Mouse (Mus musculus): ENCODE results near the gene Fads6. TPM values are rescaled to one million over a fixed set of nuclear protein-coding genes. Genes with fewer than 3 reads are reported as not detected.

Gene Fads6
- polyA plus RNA-seq, 1 experiment = 57.3 TPM

DNA sequence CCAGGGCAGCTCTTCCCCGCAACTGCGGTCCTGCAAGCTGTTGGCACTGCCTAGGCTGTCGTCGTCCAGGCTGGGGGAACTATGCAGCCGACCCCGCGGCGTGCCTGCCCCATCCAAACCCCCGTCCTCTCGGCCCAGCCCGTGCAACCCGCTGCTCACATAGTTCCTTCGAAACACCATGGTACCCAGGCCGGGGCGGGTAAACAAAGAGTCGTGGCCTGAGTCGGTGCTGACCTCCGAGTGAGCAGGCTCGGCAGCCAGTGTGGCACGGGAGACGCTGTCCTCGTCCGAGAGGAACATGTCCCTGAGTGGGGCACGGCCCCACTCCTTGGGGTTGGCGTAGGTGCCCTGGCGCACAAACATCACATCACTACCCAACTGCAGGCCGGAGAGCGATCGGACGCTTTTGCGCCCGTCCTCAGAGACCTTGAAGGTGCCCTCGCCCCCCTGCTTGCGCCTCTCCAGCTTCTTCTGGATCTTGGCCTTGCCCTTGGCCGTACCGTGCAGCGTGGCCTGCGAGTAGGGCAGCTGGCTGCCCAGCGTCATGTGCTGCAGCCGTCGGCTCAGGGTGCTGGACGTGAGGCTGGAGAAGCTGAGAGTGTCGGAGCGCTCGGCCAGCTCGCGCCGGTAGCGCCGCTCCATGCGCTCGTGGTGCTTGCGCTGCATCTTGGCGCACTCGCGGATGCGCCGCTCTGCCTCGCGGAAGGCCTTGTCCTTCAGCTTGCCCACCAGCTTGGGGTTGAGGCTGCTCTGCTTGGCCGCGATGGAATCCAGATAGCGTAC lies 21.0 kb upstream of the Fads6 start:
- Histone ChIP-seq H3K27ac (ENCODE audit: insufficient read depth, low read length) (no peak overlapping the region), H3K4me1 (ENCODE audit: control insufficient read depth, insufficient read depth, low read length) (peaks cover 10% of the 10 kb centered on the region), H3K27me3 (ENCODE audit: control insufficient read depth, insufficient read depth, low read length) (no peaks in the 10 kb centered on the region), H3K4me3 (replicated peaks; ENCODE audit: insufficient read depth, low read depth, low read length) (no peak overlapping the region)
- no peak for DNase-seq
- WGBS = 46% methylated on average over 63 of the region's 63 CpGs
- TF ChIP-seq CTCF (IDR thresholded peaks at IDR 0.05; ENCODE audit: borderline replicate concordance, insufficient read depth, low read depth, low read length) = no peak
- no peak for TF ChIP-seq POLR2A (IDR thresholded peaks at IDR 0.05; ENCODE audit: borderline replicate concordance, insufficient read depth, low read length)

DNA sequence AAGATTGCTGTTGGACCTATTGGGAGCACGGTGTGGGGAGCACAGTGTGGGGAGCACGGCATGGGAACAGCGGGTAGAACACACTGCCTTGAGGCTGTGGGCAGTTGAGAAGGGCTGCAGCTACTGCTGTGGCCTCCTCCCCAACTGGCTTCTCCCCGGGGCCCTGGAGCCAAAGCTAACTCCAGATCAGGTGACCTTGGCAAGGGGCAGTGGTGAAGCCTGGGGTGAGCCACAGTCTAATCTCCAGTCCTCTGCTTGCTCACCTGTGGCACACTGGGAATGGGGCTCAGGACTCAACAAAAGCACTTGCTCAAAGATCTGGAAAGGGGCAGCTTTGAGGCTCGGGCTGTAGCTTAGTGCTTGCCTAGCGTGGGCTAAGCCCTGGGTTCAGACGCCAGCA lies 19.7 kb upstream of the Fads6 start:
- Histone ChIP-seq H3K27me3 (ENCODE audit: control insufficient read depth, insufficient read depth, low read length) (no peaks in the 10 kb centered on the region), H3K4me1 (ENCODE audit: control insufficient read depth, insufficient read depth, low read length) (peaks cover 7% of the 10 kb centered on the region), H3K4me3 (replicated peaks; ENCODE audit: insufficient read depth, low read depth, low read length) (no peak overlapping the region), H3K27ac (ENCODE audit: insufficient read depth, low read length) (no peak overlapping the region)
- DNase-seq = no peak
- TF ChIP-seq CTCF (IDR thresholded peaks at IDR 0.05; ENCODE audit: borderline replicate concordance, insufficient read depth, low read depth, low read length) (no peak), POLR2A (IDR thresholded peaks at IDR 0.05; ENCODE audit: borderline replicate concordance, insufficient read depth, low read length) (no peak)
- 69% methylated on average over 7 of the region's 7 CpGs for WGBS

DNA sequence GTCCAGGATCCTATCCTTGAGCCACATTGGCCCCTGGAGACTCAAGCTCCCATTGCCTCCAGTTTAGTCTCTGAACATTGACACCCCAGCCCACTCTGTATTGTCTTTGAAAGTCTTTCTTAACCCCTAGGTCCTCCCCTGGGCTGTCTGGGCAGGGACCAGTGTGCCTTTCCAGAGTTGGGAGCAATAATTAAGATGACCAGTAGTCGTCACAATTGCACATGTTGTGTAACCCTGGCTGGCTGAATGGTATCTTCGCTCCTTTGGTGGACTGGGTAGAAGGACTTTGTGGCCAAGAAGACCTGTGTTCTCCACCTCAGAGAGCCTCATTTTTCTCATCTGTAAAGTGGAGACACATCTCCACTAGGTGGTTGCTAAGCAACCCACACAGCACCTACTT lies 16.8 kb upstream of the Fads6 start:
- 27% methylated on average over 2 of the region's 2 CpGs for WGBS
- no peak for DNase-seq
- TF ChIP-seq POLR2A (IDR thresholded peaks at IDR 0.05; ENCODE audit: borderline replicate concordance, insufficient read depth, low read length) (no peak), CTCF (IDR thresholded peaks at IDR 0.05; ENCODE audit: borderline replicate concordance, insufficient read depth, low read depth, low read length) (peak; percentile 49; the same call in 1 of the 2 replicates)
- H3K27ac ChIP-seq (ENCODE audit: insufficient read depth, low read length) = no peak overlapping the region
- H3K4me1 ChIP-seq (ENCODE audit: control insufficient read depth, insufficient read depth, low read length) = no peaks in the 10 kb centered on the region
- H3K4me3 ChIP-seq (replicated peaks; ENCODE audit: insufficient read depth, low read depth, low read length) = no peak overlapping the region
- no peaks in the 10 kb centered on the region for H3K27me3 ChIP-seq (ENCODE audit: control insufficient read depth, insufficient read depth, low read length)

DNA sequence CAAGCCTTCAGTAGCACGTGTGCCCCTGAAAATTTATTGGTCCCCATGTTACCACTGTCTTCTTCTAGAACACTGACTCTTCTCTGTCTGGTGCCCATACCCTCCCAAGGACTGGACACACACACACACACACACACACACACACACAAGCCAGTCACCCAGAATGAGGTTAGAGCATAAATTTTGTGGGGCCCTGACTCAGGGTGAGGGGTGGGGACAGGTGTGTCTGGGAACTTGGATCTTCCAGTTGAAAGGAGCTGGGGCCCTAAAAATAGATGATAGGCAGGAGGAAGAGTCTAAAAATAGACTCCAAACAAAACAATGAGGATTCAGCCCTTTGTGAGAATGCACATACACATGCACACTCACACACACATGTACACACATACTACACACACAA lies 11.3 kb upstream of the Fads6 start:
- 64% methylated on average over 1 of the region's 1 CpGs for WGBS
- Histone ChIP-seq H3K27me3 (ENCODE audit: control insufficient read depth, insufficient read depth, low read length) (no peaks in the 10 kb centered on the region), H3K4me3 (replicated peaks; ENCODE audit: insufficient read depth, low read depth, low read length) (no peak overlapping the region), H3K4me1 (ENCODE audit: control insufficient read depth, insufficient read depth, low read length) (no peaks in the 10 kb centered on the region; the same call in 1 of the 2 replicates), H3K27ac (ENCODE audit: insufficient read depth, low read length) (no peak overlapping the region)
- no peak for DNase-seq
- TF ChIP-seq CTCF (IDR thresholded peaks at IDR 0.05; ENCODE audit: borderline replicate concordance, insufficient read depth, low read depth, low read length) = no peak
- TF ChIP-seq POLR2A (IDR thresholded peaks at IDR 0.05; ENCODE audit: borderline replicate concordance, insufficient read depth, low read length) = no peak

DNA sequence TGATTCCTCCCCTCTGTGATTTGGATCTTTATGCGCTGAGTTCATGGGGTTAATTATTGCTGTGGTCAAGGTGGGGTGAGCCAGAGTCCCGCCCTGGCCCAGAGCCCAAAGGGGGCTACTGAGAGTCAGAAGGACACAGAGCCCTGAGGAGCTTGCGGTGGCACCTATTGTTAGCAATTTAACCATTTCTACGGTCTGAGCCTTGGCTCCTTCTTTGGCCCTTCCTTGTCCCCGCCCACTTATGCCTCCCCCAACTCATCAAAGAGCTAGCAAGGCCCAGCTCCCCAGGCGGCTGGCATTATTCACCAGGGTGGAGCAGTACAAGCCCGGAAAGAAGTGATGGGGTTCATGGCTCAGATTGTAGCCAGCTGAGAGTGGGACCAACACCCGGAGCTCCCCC lies 9.4 kb upstream of the Fads6 start, which contains the start of gene Otop2:
Otop2 (plus strand) TSS at position 301 of the 400 bp plus-strand sequence.
- TF ChIP-seq CTCF (IDR thresholded peaks at IDR 0.05; ENCODE audit: borderline replicate concordance, insufficient read depth, low read depth, low read length) (no peak), POLR2A (IDR thresholded peaks at IDR 0.05; ENCODE audit: borderline replicate concordance, insufficient read depth, low read length) (no peak)
- H3K27ac ChIP-seq (ENCODE audit: insufficient read depth, low read length) = no peak within 1 kb of the TSS
- H3K4me1 ChIP-seq (ENCODE audit: control insufficient read depth, insufficient read depth, low read length) = no peaks in the 10 kb centered on the region; the same call in 1 of the 2 replicates
- H3K27me3 ChIP-seq (ENCODE audit: control insufficient read depth, insufficient read depth, low read length) = no peaks in the 10 kb centered on the region
- no peak within 1 kb of the TSS for H3K4me3 ChIP-seq (replicated peaks; ENCODE audit: insufficient read depth, low read depth, low read length)
- no peak for DNase-seq
- WGBS = 37% methylated on average over 8 of the region's 8 CpGs

DNA sequence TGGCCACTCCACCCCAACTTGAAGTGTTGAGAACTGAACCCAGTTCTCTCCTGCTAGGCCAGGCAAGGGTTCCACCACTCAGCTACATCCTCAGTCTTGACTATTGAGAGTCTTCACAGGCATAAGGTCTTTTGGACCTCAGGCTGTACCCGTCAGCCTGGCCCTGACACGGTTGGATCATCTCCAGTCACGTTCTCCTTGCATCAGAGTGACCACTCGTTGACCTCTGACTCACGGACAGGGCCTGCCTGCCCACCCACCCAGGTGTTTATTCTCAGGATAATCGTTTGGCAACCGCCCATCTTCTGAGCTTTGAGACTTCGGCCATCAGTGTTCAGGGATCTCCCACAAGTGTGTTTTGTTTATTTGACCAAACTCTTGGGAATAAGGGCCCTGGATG lies 5.7 kb upstream of the Fads6 start:
- H3K27ac ChIP-seq (ENCODE audit: insufficient read depth, low read length) = no peak overlapping the region
- H3K4me1 ChIP-seq (ENCODE audit: control insufficient read depth, insufficient read depth, low read length) = no peaks in the 10 kb centered on the region; the same call in 1 of the 2 replicates
- DNase-seq = no peak
- H3K27me3 ChIP-seq (ENCODE audit: control insufficient read depth, insufficient read depth, low read length) = no peaks in the 10 kb centered on the region
- TF ChIP-seq POLR2A (IDR thresholded peaks at IDR 0.05; ENCODE audit: borderline replicate concordance, insufficient read depth, low read length) (no peak), CTCF (IDR thresholded peaks at IDR 0.05; ENCODE audit: borderline replicate concordance, insufficient read depth, low read depth, low read length) (no peak)
- WGBS = 74% methylated on average over 8 of the region's 8 CpGs
- no peak overlapping the region for H3K4me3 ChIP-seq (replicated peaks; ENCODE audit: insufficient read depth, low read depth, low read length)

DNA sequence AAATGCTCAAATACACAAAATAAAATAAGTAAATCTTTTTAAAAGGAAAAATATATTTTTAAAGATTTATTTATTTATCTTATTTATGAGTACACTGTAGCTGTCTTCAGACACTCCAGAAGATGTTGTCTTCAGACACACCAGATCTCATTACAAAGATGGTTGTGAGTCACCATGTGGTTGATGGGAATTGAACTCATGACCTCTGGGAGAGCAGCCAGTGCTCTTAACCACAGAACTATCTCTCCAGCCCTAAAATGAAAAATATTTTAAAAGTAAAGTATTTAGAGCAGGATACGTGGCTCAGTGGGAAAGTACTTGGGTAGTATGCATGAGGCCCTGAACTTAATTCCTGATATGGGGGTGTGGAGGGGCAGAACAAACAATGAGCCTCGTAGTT lies 3.9 kb upstream of the Fads6 start:
- H3K27ac ChIP-seq (ENCODE audit: insufficient read depth, low read length) = no peak overlapping the region
- 91% methylated on average over 2 of the region's 2 CpGs for WGBS
- H3K27me3 ChIP-seq (ENCODE audit: control insufficient read depth, insufficient read depth, low read length) = no peaks in the 10 kb centered on the region
- TF ChIP-seq CTCF (IDR thresholded peaks at IDR 0.05; ENCODE audit: borderline replicate concordance, insufficient read depth, low read depth, low read length) (no peak), POLR2A (IDR thresholded peaks at IDR 0.05; ENCODE audit: borderline replicate concordance, insufficient read depth, low read length) (no peak)
- no peak overlapping the region for H3K4me3 ChIP-seq (replicated peaks; ENCODE audit: insufficient read depth, low read depth, low read length)
- peaks cover 3% of the 10 kb centered on the region; the same call in 1 of the 2 replicates for H3K4me1 ChIP-seq (ENCODE audit: control insufficient read depth, insufficient read depth, low read length)
- DNase-seq = no peak

DNA sequence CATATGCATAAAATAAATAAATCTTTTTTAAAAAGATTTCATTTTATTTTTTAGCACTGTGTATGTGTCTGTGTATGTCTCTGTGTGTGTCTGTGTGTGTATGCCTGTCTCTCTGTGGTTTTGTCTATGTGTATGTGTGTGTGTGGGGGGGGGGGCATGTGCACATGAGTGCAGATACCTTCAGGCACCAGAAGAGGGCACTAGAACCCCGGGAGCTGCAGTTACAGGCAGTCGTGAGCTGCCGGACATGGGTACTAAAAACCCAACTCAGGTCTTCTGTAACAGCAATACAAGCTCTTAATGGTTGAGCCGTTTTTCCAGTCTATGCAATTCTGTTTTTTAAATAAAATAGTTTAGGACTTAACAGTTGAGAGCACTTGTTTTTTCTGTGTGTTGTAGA lies 3.3 kb upstream of the Fads6 start:
- H3K4me1 ChIP-seq (ENCODE audit: control insufficient read depth, insufficient read depth, low read length) = peaks cover 9% of the 10 kb centered on the region
- H3K27me3 ChIP-seq (ENCODE audit: control insufficient read depth, insufficient read depth, low read length) = no peaks in the 10 kb centered on the region
- 79% methylated on average over 4 of the region's 4 CpGs for whole genome bisulfite sequencing
- no peak for TF ChIP-seq POLR2A (IDR thresholded peaks at IDR 0.05; ENCODE audit: borderline replicate concordance, insufficient read depth, low read length)
- no peak for TF ChIP-seq CTCF (IDR thresholded peaks at IDR 0.05; ENCODE audit: borderline replicate concordance, insufficient read depth, low read depth, low read length)
- H3K4me3 ChIP-seq (replicated peaks; ENCODE audit: insufficient read depth, low read depth, low read length) = no peak overlapping the region
- DNase-seq = no peak
- no peak overlapping the region for H3K27ac ChIP-seq (ENCODE audit: insufficient read depth, low read length)
